Comparison of ENCODE assay signal across 17 mouse cellular contexts in the genomic region with DNA sequence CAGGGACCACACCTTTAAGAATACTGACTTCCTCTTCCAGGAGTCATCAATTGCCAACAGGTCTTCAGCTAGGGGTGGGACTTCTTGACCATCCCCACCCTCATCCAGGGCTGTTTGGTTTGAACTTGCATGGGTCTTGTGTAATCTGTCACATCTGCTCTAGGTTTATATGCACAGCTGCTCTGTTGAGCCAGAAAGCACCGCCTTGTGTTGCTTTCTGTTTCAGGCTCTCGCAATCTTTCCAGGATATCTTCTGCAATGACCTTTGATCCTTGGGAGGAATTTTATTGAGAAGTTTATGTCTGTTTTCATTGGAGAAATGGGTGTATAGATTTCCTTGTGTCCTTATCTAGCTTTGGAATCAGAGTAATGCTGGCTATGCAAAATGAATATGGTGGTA.
"Had no signal": no experiment of that assay in that cellular context is flagged by ENCODE, and none has a peak within 500 bp of the region (broad histone marks: within the 10 kb centered on the region; RNA-seq: fewer than 3 reads in every experiment).

No protein-coding gene starts in this region.

- H3K27ac ChIP-seq: neural tube, embryonic 12.5 days; neural tube, embryonic 13.5 days; neural tube, embryonic 15.5 days; stomach, embryonic 15.5 days; stomach, postnatal 0 days had no signal

- H3K36me3 ChIP-seq: neural tube, embryonic 12.5 days; neural tube, embryonic 13.5 days; neural tube, embryonic 15.5 days; stomach, embryonic 15.5 days had no signal

- H3K9ac ChIP-seq: neural tube, embryonic 12.5 days; neural tube, embryonic 13.5 days; neural tube, embryonic 15.5 days; stomach, embryonic 15.5 days had no signal

- H3K4me3 ChIP-seq: neural tube, embryonic 12.5 days; neural tube, embryonic 13.5 days; neural tube, embryonic 15.5 days; stomach, embryonic 15.5 days had no signal

- DNase-seq: retina, postnatal 1 day; right cerebral cortex, adult 18-20 months; right cerebral cortex, postnatal 14 days; right cerebral cortex, postnatal 25 days; right cerebral cortex, postnatal 4 days; spleen, adult 18-20 months; thymus, adult 18-20 months; thymus, adult 2 months; thymus, postnatal 14 days; thymus, postnatal 25 days; thymus, postnatal 36 days; thymus, postnatal 4 days had no signal

- H3K27me3 ChIP-seq: neural tube, embryonic 12.5 days; neural tube, embryonic 13.5 days; neural tube, embryonic 15.5 days; stomach, embryonic 15.5 days had no signal

- H3K4me2 ChIP-seq: neural tube, embryonic 12.5 days; neural tube, embryonic 13.5 days; neural tube, embryonic 15.5 days; stomach, embryonic 15.5 days had no signal

- H3K9me3 ChIP-seq: neural tube, embryonic 12.5 days; neural tube, embryonic 13.5 days; neural tube, embryonic 15.5 days; stomach, embryonic 15.5 days had no signal

- H3K4me1 ChIP-seq: neural tube, embryonic 12.5 days; neural tube, embryonic 13.5 days; neural tube, embryonic 15.5 days; stomach, embryonic 15.5 days had no signal
